Mouse (Mus musculus) monocyte, adult 59 days (primary cell): Measurements from ENCODE around the gene Msantd4. TPM values are rescaled to one million over a fixed set of nuclear protein-coding genes. Genes with fewer than 3 reads are reported as not detected.

Source experiments
- total RNA-seq, 2 experiments: library from RNA; stranded (reverse); gene quantifications; one replicate each; pipeline ENCODE4 v1.2.4; 2023

The Msantd4 gene
- total RNA-seq, result 10 to 100 TPM; 10.1 to 11.1 TPM

GRCm38 (mm10) chr9:4375828-4376639 lies at the start of gene Msantd4:
Msantd4 (plus strand) TSS chr9:4376562.

Other genes with a start within 250 kb of the Msantd4 start
- 1 to 10 TPM; 5.0 to 6.3 TPM for gene Aasdhppt, start 67.1 kb upstream of the Msantd4 start, total RNA-seq
- gene Kbtbd3, start 66.7 kb upstream of the Msantd4 start, total RNA-seq, result 1 to 10 TPM; 1.2 to 1.4 TPM